In genomic region chrX:12840160-12841020, GRCm38 (mm10) we compare ENCODE assay signal across 8 mouse cellular contexts.
DNase-seq lines count a peak whose midpoint lies in the region; ATAC-seq and TF ChIP-seq lines count a peak whose summit lies in the region.

No protein-coding gene starts in this region.

- no peaks in the 10 kb centered on the region for H3K36me3 ChIP-seq in embryonic facial prominence, embryonic 12.5 days
- no peaks in the 10 kb centered on the region for H3K36me3 ChIP-seq in heart, adult 2 months (ENCODE audit: control insufficient read depth, insufficient read depth, low read length)

- ATAC-seq in CD4-positive, CD25-positive, alpha-beta regulatory T cell, adult 4 months: no peak
- peak; percentile 81; the same call in 1 of the 2 replicates for ATAC-seq in embryonic facial prominence, embryonic 12.5 days (ENCODE audit: insufficient number of reproducible peaks, insufficient read depth, low FRiP score, low TSS enrichment)

- TF ChIP-seq POLR2A in heart, adult 2 months (IDR thresholded peaks at IDR 0.05; ENCODE audit: insufficient read depth, low read depth, low read length): peak; percentile 46; the same call in 1 of the 2 replicates

- no peaks in the 10 kb centered on the region for H3K4me1 ChIP-seq in embryonic facial prominence, embryonic 12.5 days
- H3K4me1 ChIP-seq in heart, adult 2 months (ENCODE audit: control insufficient read depth, insufficient read depth, low read length): peaks cover 3% of the 10 kb centered on the region; the same call in 1 of the 2 replicates

- H3K4me3 ChIP-seq in embryonic facial prominence, embryonic 12.5 days: peak overlapping the region; percentile 22
- peak overlapping the region; percentile 35 for H3K4me3 ChIP-seq in heart, adult 2 months

- no peak for TF ChIP-seq CTCF in heart, adult 2 months (IDR thresholded peaks at IDR 0.05)

- peak overlapping the region; percentile 7; the same call in 1 of the 2 replicates for H3K9ac ChIP-seq in embryonic facial prominence, embryonic 12.5 days
- H3K9ac ChIP-seq in heart, adult 2 months (ENCODE audit: low read depth, low read length): peak overlapping the region; percentile 35; the same call in 1 of the 2 replicates

- H3K27ac ChIP-seq in embryonic facial prominence, embryonic 12.5 days: peak overlapping the region; percentile 86
- H3K27ac ChIP-seq in heart, adult 2 months: peak overlapping the region; percentile 66

- H3K27me3 ChIP-seq in embryonic facial prominence, embryonic 12.5 days: no peaks in the 10 kb centered on the region
- no peaks in the 10 kb centered on the region for H3K27me3 ChIP-seq in heart, adult 2 months (ENCODE audit: control insufficient read depth, insufficient read depth, low read length)

- peak; percentile 47; the same call in 1 of the 2 replicates for TF ChIP-seq EP300 in heart, adult 2 months (IDR thresholded peaks at IDR 0.05; ENCODE audit: insufficient read depth, low read depth, low read length)

- H3K9me3 ChIP-seq in embryonic facial prominence, embryonic 12.5 days: no peaks in the 10 kb centered on the region

- intact Hi-C loops in heart, adult 2 months (cut with DNase I): loop anchor here (5.0 kb wide), 1 partner anchor 78 kb away; the partner anchor contains the start of gene Med14
- intact Hi-C loops in left cerebral cortex, postnatal 4 days (cut with DNase I): no loop called here

- no peaks in the 10 kb centered on the region for H3K79me2 ChIP-seq in heart, adult 2 months (replicated peaks; ENCODE audit: control insufficient read depth, insufficient read depth, low read length)

- DNase-seq in CD4-positive, CD25-positive, alpha-beta regulatory T cell, adult 2 months (ENCODE audit: low read depth, low spot score): peak; percentile 19
- DNase-seq in heart, adult 2 months: peak; percentile 85 to 86
- peak; percentile 81 for DNase-seq in kidney, adult 18-20 months
- DNase-seq in left cerebral cortex, postnatal 4 days: peak; percentile 95
- DNase-seq in mesoderm, embryonic 11.5 days (ENCODE audit: low read depth, low spot score): peak; percentile 81
- peak; percentile 78 for DNase-seq in skeletal muscle tissue, adult 2 months (ENCODE audit: low read depth, low spot score)

- 21% methylated on average over 25 of the region's 25 CpGs for WGBS in embryonic facial prominence, embryonic 12.5 days
- 15% methylated on average over 25 of the region's 25 CpGs for WGBS in heart, adult 2 months

- H3K4me2 ChIP-seq in embryonic facial prominence, embryonic 12.5 days (replicated peaks): peak overlapping the region; percentile 41

Comparison
In these comparisons a context has a peak if more than half of its experiments do, and no peak if none do; other contexts are left out.
1. DNase-seq: peak in every context shown above with its lines; median percentile 95 in left cerebral cortex, postnatal 4 days; 86 in heart, adult 2 months; 81 in kidney, adult 18-20 months; 81 in mesoderm, embryonic 11.5 days; 78 in skeletal muscle tissue, adult 2 months; 19 in CD4-positive, CD25-positive, alpha-beta regulatory T cell, adult 2 months.